Mouse (Mus musculus) liver, embryonic 14.5 days (tissue): ENCODE measurements around the gene Fer. TPM values are rescaled to one million over a fixed set of nuclear protein-coding genes. Genes with fewer than 3 reads are reported as not detected.

Experiments
- ATAC-seq: fragments of 200-750 bp; cut with Nextera tagmentation; 2 replicates; pipeline ENCODE4 v1.8.0; 2017; ENCODE audit warnings: moderate number of reproducible peaks, mild to moderate bottlenecking, moderate library complexity; ENCODE audit not compliant: insufficient read depth
- DNase-seq, 3 experiments: peaks; one replicate each; pipeline ENCODE4 v3.0.0-alpha.2; 2012 to 2013; ENCODE audit warnings: low read depth in 3 of 3, low spot score in 3 of 3
- H3K27ac ChIP-seq: fragments of 300-500 bp; sonication (generic); 2 replicates; pipeline ENCODE4 v1.5.1; 2014; ENCODE audit warnings: moderate library complexity, mild to moderate bottlenecking, control low read depth, inconsistent platforms
- H3K27me3 ChIP-seq: fragments of 300-500 bp; sonication (generic); 2 replicates; pipeline ENCODE4 v1.6.1; 2014; ENCODE audit warnings: mild to moderate bottlenecking, low read length, moderate library complexity; ENCODE audit not compliant: control insufficient read depth, insufficient read depth
- H3K36me3 ChIP-seq: fragments of 300-500 bp; sonication (generic); replicated peaks from 2 replicates; pipeline ENCODE4 v1.6.1; 2014; ENCODE audit warnings: low read depth; ENCODE audit not compliant: control insufficient read depth, insufficient read depth
- H3K4me1 ChIP-seq, 2 experiments: fragments of 200-500 bp in 1 of 2; fragments of 300-500 bp in 1 of 2; sonication (generic) in 1 of 2; replicated peaks; 2 replicates each; pipeline ENCODE4 v1.6.1; 2012 to 2014; ENCODE audit warnings: antibody characterized with exemption in 1 of 2, inconsistent platforms in 1 of 2, low read length in 1 of 2; ENCODE audit not compliant: control insufficient read depth in 2 of 2, insufficient read depth in 2 of 2
- H3K4me2 ChIP-seq: fragments of 300-500 bp; sonication (generic); 2 replicates; pipeline ENCODE4 v1.6.1; 2014; ENCODE audit warnings: low read depth, mild to moderate bottlenecking, control low read depth, moderate library complexity
- H3K4me3 ChIP-seq, 2 experiments: fragments of 200-500 bp in 1 of 2; fragments of 300-500 bp in 1 of 2; sonication (generic) in 1 of 2; 2 replicates each; pipeline ENCODE4 v1.5.1; 2012 to 2014; ENCODE audit warnings: low read depth in 2 of 2, low read length in 2 of 2, mild to moderate bottlenecking in 2 of 2, control low read depth in 1 of 2, inconsistent platforms in 1 of 2, moderate library complexity in 1 of 2; ENCODE audit not compliant: insufficient read depth in 1 of 2
- H3K9ac ChIP-seq: fragments of 300-500 bp; sonication (generic); replicated peaks from 2 replicates; pipeline ENCODE4 v1.6.1; 2014; ENCODE audit warnings: mild to moderate bottlenecking, control low read depth, moderate library complexity
- H3K9me3 ChIP-seq: fragments of 300-500 bp; sonication (generic); 2 replicates; pipeline ENCODE4 v1.6.1; 2016; ENCODE audit warnings: low read length, mixed read lengths; ENCODE audit not compliant: control insufficient read depth
- CTCF ChIP-seq: IDR thresholded peaks from 2 replicates; pipeline ENCODE4 v1.5.1; 2016; ENCODE audit warnings: antibody characterized with exemption, low read depth, control low read depth
- EP300 ChIP-seq: IDR thresholded peaks from 2 replicates; pipeline ENCODE4 v1.6.1; 2016; ENCODE audit warnings: antibody characterized with exemption, low read depth
- WGBS: fragments of 180-500 bp; shearing (Covaris S2); extraction: QIAGEN DNeasy Blood & Tissue Kit; methylation state at CpG from one replicate; pipeline ENCODE4 v1.1.7; 2014; ENCODE audit not compliant: insufficient replicate concordance; 5-methylcytosine and 5-hydroxymethylcytosine counted together
- polyA plus RNA-seq, 2 experiments: library from polyadenylated mRNA; depleted of rRNA in 1 of 2; stranded (reverse) in 1 of 2; unstranded in 1 of 2; fragments of >200 nt; fragmentation: Nextera tagmentation in 1 of 2; extraction: Ambion mirVana in 1 of 2; gene quantifications; 2 replicates each; pipeline versions ENCODE4 v1.2.1 to v1.2.3; 2012 to 2014

Gene Fer
- polyA plus RNA-seq, 2 experiments, result 2.9 to 7.0 TPM

GRCm38 (mm10) chr17:64108773-64109172 lies 245.9 kb downstream of the Fer start:
- no peaks in the 10 kb centered on the region for H3K4me1 ChIP-seq
- H3K4me3 ChIP-seq, result no peak overlapping the region
- 71% methylated on average over 5 of the region's 5 CpGs for WGBS
- H3K27ac ChIP-seq, result no peak overlapping the region
- TF ChIP-seq EP300, result no peak
- no peak for TF ChIP-seq CTCF
- DNase-seq, result no peak
- H3K9me3 ChIP-seq, result no peaks in the 10 kb centered on the region
- ATAC-seq, result no peak
- H3K36me3 ChIP-seq, result no peaks in the 10 kb centered on the region
- H3K27me3 ChIP-seq, result no peaks in the 10 kb centered on the region
- no peak overlapping the region for H3K4me2 ChIP-seq
- no peak overlapping the region for H3K9ac ChIP-seq

- Histone ChIP-seq H3K27me3 (no peaks in the 10 kb centered on the region), H3K4me3 (no peak overlapping the region), H3K27ac (no peak overlapping the region), H3K36me3 (no peaks in the 10 kb centered on the region), H3K4me1 (no peaks in the 10 kb centered on the region), H3K9ac (no peak overlapping the region), H3K9me3 (no peaks in the 10 kb centered on the region), H3K4me2 (no peak overlapping the region)
- ATAC-seq (no peak), DNase-seq (no peak)
- 78% methylated on average over 8 of the region's 8 CpGs for WGBS
- TF ChIP-seq CTCF (no peak), EP300 (no peak)
Measured at GRCm38 (mm10) chr17:64109871-64110270, 247.0 kb downstream of the Fer start.

DNA sequence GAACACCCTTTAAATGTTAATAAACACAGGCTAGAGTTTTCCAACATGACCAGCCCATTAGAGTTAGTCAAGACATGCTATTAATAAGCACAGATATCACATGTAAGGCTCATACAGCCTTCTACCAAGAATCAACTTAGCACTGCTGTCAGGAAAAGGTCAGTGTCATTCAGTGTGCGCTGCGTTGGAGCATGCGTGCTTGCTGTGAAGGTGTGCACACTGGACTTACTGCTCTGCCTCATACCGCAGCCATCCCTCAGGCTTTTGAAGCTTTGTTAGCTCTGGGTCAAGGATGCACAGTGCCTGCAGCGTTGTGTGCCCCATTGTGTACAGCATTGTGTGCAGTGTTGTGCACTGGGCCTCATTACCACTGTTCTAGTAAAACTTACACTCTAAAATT lies 250.8 kb downstream of the Fer start:
- no peaks in the 10 kb centered on the region for H3K9me3 ChIP-seq
- H3K27me3 ChIP-seq, result no peaks in the 10 kb centered on the region
- no peaks in the 10 kb centered on the region for H3K4me1 ChIP-seq
- DNase-seq, result no peak
- H3K4me3 ChIP-seq, result no peak overlapping the region
- H3K27ac ChIP-seq, result no peak overlapping the region
- no peak overlapping the region for H3K4me2 ChIP-seq
- no peak for TF ChIP-seq CTCF
- no peak for TF ChIP-seq EP300
- ATAC-seq, result no peak
- H3K9ac ChIP-seq, result no peak overlapping the region
- WGBS, result 78% methylated on average over 5 of the region's 5 CpGs
- H3K36me3 ChIP-seq, result no peaks in the 10 kb centered on the region

DNA sequence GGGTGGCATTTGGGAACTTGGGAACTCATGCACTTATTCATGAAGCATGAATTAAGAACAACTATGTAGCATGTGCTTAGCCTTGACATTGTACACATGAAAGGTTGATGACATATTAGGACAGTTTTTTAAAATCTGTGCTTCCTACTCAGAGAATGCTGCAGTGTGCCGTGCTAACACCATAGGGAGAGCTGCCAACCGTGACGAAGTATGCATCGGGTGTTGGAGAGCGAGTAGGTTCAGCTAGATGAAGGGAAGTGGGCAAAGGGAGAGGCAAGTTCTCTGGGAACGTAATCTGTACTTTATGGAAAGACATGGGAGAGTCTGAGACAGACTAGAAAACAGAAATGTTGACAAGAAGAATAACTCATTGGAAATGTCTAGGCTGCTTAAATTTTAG lies 253.9 kb downstream of the Fer start:
- DNase-seq (no peak), ATAC-seq (no peak)
- H3K9ac ChIP-seq, result no peak overlapping the region
- TF ChIP-seq CTCF (no peak), EP300 (no peak)
- H3K27me3 ChIP-seq, result no peaks in the 10 kb centered on the region
- no peak overlapping the region for H3K4me2 ChIP-seq
- H3K27ac ChIP-seq, result no peak overlapping the region
- H3K4me3 ChIP-seq, result no peak overlapping the region
- 72% methylated on average over 6 of the region's 6 CpGs for WGBS
- no peaks in the 10 kb centered on the region for H3K36me3 ChIP-seq
- H3K4me1 ChIP-seq, result no peaks in the 10 kb centered on the region
- no peaks in the 10 kb centered on the region for H3K9me3 ChIP-seq

DNA sequence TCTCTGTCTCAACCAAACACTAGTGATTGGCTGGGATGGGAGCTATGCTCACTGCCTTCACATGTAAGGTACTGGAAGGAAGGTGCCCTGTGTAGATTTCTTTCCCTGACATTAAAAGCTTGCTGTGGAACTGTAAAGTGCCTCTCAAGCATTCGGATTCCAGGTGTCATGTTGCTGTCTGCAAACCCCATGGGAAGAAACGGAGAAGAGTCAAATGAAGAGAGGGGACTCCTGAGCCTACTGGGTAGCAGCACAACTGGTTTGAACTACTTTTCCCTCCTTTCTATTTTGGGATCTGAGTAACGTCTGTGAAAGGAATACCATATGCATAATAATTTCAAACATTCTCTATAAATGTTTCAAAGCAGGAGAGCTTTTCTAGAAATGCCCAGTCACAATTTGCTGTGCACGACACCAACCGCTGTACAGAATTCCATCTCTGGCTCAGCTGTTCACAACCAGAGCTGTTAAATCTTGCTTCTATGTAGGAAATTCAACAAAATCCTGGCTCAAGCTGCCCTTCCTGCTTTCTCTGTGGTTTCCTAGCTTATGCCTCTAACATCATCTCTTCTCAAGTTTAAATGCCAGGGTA lies 256.9 kb downstream of the Fer start:
- Histone ChIP-seq H3K9me3 (no peaks in the 10 kb centered on the region), H3K4me3 (no peak overlapping the region), H3K27ac (no peak overlapping the region), H3K27me3 (no peaks in the 10 kb centered on the region), H3K36me3 (no peaks in the 10 kb centered on the region), H3K4me2 (no peak overlapping the region), H3K4me1 (no peaks in the 10 kb centered on the region), H3K9ac (no peak overlapping the region)
- TF ChIP-seq EP300 (no peak), CTCF (no peak)
- DNase-seq, result no peak
- WGBS, result 73% methylated on average over 5 of the region's 5 CpGs
- no peak for ATAC-seq
